ENCODE assay signal across 17 mouse cellular contexts in the genomic region with DNA sequence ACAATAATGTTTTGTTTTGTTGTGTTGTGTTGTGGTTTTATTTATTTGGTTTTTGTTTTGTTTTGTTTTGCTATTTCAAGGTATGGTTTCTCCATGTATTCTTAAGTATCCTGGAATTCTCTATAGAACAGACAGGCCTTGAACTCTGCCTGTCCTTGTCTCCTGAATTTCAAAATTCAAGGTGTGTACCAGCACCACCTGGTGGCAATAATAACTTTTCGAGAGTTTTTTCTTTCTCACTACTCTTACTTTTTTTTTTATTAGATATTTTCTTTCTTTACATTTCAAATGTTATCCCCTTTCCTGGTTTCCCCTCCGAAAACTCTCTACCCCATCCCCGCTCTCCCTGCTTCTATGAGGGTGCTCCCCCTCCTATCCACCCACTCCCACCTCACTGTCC.
DNase-seq lines count a peak whose midpoint lies in the region; TF ChIP-seq lines count a peak whose summit lies in the region.
"Had no signal": no experiment of that assay in that cellular context is flagged by ENCODE, and none has a peak within 500 bp of the region (broad histone marks: within the 10 kb centered on the region; RNA-seq: fewer than 3 reads in every experiment).

No protein-coding gene starts in this region.

- TF ChIP-seq RAD21 in MEL (IDR thresholded peaks at IDR 0.05; ENCODE audit: low read depth, low read length), result peak; percentile 11

- H3K79me2 ChIP-seq in MEL (ENCODE audit: control insufficient read depth, insufficient read depth, low read length, poor library complexity), result no peaks in the 10 kb centered on the region

- no peak for DNase-seq in left cerebral cortex, adult 2 months (ENCODE audit: extremely low spot score in 1 of 2, low spot score in 2 of 2)
- DNase-seq in left cerebral cortex, adult 11 months (ENCODE audit: low spot score), result no peak
- peak; percentile 3 for DNase-seq in 416B (ENCODE audit: low read depth)
- DNase-seq in MEL (ENCODE audit: low read depth, low spot score), result no peak
- no peak for DNase-seq in frontal cortex, postnatal 10 days (ENCODE audit: low spot score in 2 of 2)
- DNase-seq in cerebellum, adult 8-10 months, result no peak
- DNase-seq: adrenal gland, postnatal 14 days; cerebellum, adult 11-12 months; cerebellum, postnatal 10 days; embryo, embryonic 11 days; gastrocnemius, postnatal 14 days; heart, postnatal 36 days had no signal

- TF ChIP-seq CTCF in left cerebral cortex, adult 2 months (IDR thresholded peaks at IDR 0.05), result peak; percentile 38
- peak in 1 of 3 experiments; percentile 14; a peak in 2 of 6 replicates for TF ChIP-seq CTCF in MEL (IDR thresholded peaks at IDR 0.05 in 2 of 3, conservative IDR thresholded peaks at IDR 0.05 in 1 of 3; ENCODE audit: control insufficient read depth in 1 of 3, insufficient read depth in 1 of 3, low read depth in 2 of 3, low read length in 3 of 3, poor library complexity in 1 of 3, severe bottlenecking in 1 of 3)

- H3K27me3 ChIP-seq in MEL (ENCODE audit: control insufficient read depth in 1 of 2, insufficient read depth in 2 of 2, low read length in 2 of 2), result no peaks in the 10 kb centered on the region
- H3K27me3 ChIP-seq: embryonic facial prominence, embryonic 15.5 days; heart, embryonic 13.5 days; hindbrain, embryonic 15.5 days had no signal

- no peak overlapping the region for H3K4me3 ChIP-seq in left cerebral cortex, adult 2 months
- H3K4me3 ChIP-seq in MEL (ENCODE audit: control insufficient read depth in 1 of 2, insufficient read depth in 1 of 2, low read depth in 2 of 2, low read length in 2 of 2), result no peak overlapping the region
- H3K4me3 ChIP-seq: embryonic facial prominence, embryonic 15.5 days; erythroblast, embryonic 14.5 days; forebrain, embryonic 10.5 days; heart, embryonic 13.5 days; hindbrain, embryonic 15.5 days had no signal

- TF ChIP-seq EP300 in MEL (IDR thresholded peaks at IDR 0.05; ENCODE audit: low read depth in 1 of 2, low read length in 2 of 2), result no peak

- no peaks in the 10 kb centered on the region for H3K9me3 ChIP-seq in MEL (replicated peaks; ENCODE audit: insufficient read depth, low read length)
- H3K9me3 ChIP-seq: embryonic facial prominence, embryonic 15.5 days; forebrain, embryonic 10.5 days; heart, embryonic 13.5 days; hindbrain, embryonic 15.5 days had no signal

- no peak overlapping the region for H3K9ac ChIP-seq in MEL (ENCODE audit: control insufficient read depth, low read depth, low read length, poor library complexity, severe bottlenecking)
- H3K9ac ChIP-seq: embryonic facial prominence, embryonic 15.5 days; heart, embryonic 13.5 days; hindbrain, embryonic 15.5 days had no signal

- H3K27ac ChIP-seq in left cerebral cortex, adult 2 months, result no peak overlapping the region
- H3K27ac ChIP-seq in MEL (ENCODE audit: control insufficient read depth, low read depth, low read length), result no peak overlapping the region
- H3K27ac ChIP-seq: embryonic facial prominence, embryonic 15.5 days; forebrain, embryonic 10.5 days; heart, embryonic 13.5 days; hindbrain, embryonic 15.5 days had no signal

- no peaks in the 10 kb centered on the region for H3K36me3 ChIP-seq in MEL (ENCODE audit: control insufficient read depth in 1 of 2, insufficient read depth in 2 of 2, low read length in 2 of 2)
- H3K36me3 ChIP-seq: embryonic facial prominence, embryonic 15.5 days; forebrain, embryonic 10.5 days; heart, embryonic 13.5 days; hindbrain, embryonic 15.5 days had no signal

- intact Hi-C loops in left cerebral cortex, adult 2 months (cut with DNase I), result no loop called here

- TF ChIP-seq POLR2A in MEL (IDR thresholded peaks at IDR 0.05; ENCODE audit: control insufficient read depth in 1 of 2, insufficient read depth in 1 of 2, low read depth in 1 of 2, low read length in 2 of 2, poor library complexity in 1 of 2), result no peak

- no peaks in the 10 kb centered on the region for H3K4me1 ChIP-seq in MEL (ENCODE audit: control insufficient read depth in 1 of 2, insufficient read depth in 2 of 2, low read length in 2 of 2)
- H3K4me1 ChIP-seq: embryonic facial prominence, embryonic 15.5 days; heart, embryonic 13.5 days; hindbrain, embryonic 15.5 days had no signal

TF ChIP-seq in MEL, 35 proteins besides CTCF, POLR2A, EP300 and RAD21:
- no peak for TF ChIP-seq POLR2AphosphoS5 (IDR thresholded peaks at IDR 0.05; ENCODE audit: borderline replicate concordance, low read depth, low read length)
